Mouse (Mus musculus) heart, adult 2 months (tissue): ENCODE measurements at regions not wholly inside any gene's neighbourhood (a gene's known extent, or its start where the extent isn't known, plus 50 kb on each side); places are given as distances from the start of the nearest gene placed in this dataset.
A peak's percentile ranks its signal among the peaks of the same experiment; 100 is the strongest.

Experiments
- DNase-seq, 2 experiments: peaks; one replicate each; pipeline ENCODE4 v3.0.0; 2021
- H3K27ac ChIP-seq: fragments of 200-600 bp; 2 replicates; pipeline ENCODE4 v1.8.1; 2022
- H3K27me3 ChIP-seq: fragments of 200-500 bp; 2 replicates; pipeline ENCODE4 v1.6.1; 2012; ENCODE audit warnings: mild to moderate bottlenecking, low read length, inconsistent platforms, mixed read lengths; ENCODE audit not compliant: control insufficient read depth, insufficient read depth
- H3K36me3 ChIP-seq: fragments of 200-500 bp; 2 replicates; pipeline ENCODE4 v1.6.1; 2012; ENCODE audit warnings: low read length, inconsistent platforms; ENCODE audit not compliant: control insufficient read depth, insufficient read depth
- H3K4me1 ChIP-seq: fragments of 200-500 bp; 2 replicates; pipeline ENCODE4 v1.6.1; 2011; ENCODE audit warnings: low read length; ENCODE audit not compliant: control insufficient read depth, insufficient read depth
- H3K4me3 ChIP-seq: fragments of 200-600 bp; 2 replicates; pipeline ENCODE4 v1.8.1; 2022
- H3K79me2 ChIP-seq: fragments of 200-500 bp; replicated peaks from 2 replicates; pipeline ENCODE4 v1.6.1; 2012; ENCODE audit warnings: mild to moderate bottlenecking, inconsistent platforms, low read length, moderate library complexity, mixed read lengths; ENCODE audit not compliant: control insufficient read depth, insufficient read depth
- H3K9ac ChIP-seq: fragments of 200-500 bp; 2 replicates; pipeline ENCODE4 v1.6.1; 2012; ENCODE audit warnings: low read depth, mild to moderate bottlenecking, control low read depth, inconsistent platforms, low read length, mixed read lengths
- CTCF ChIP-seq: fragments of 200-600 bp; IDR thresholded peaks from 2 replicates; pipeline ENCODE4 v1.8.1; 2022; ENCODE audit warnings: antibody characterized with exemption, mild to moderate bottlenecking, moderate library complexity
- EP300 ChIP-seq: fragments of 200-500 bp; IDR thresholded peaks from 2 replicates; pipeline ENCODE4 v1.6.1; 2011; ENCODE audit warnings: low read depth, low read length, control low read depth; ENCODE audit not compliant: insufficient read depth
- POLR2A ChIP-seq: fragments of 200-500 bp; IDR thresholded peaks from 2 replicates; pipeline ENCODE4 v1.6.1; 2011; ENCODE audit warnings: mild to moderate bottlenecking, low read depth, low read length, control low read depth; ENCODE audit not compliant: insufficient read depth
- WGBS: fragments of 180-500 bp; shearing (Covaris S2); methylation state at CpG from one replicate; pipeline ENCODE4 v1.1.7; 2018; 5-methylcytosine and 5-hydroxymethylcytosine counted together
- intact Hi-C: fragments of 180-260 bp; cut with DNase I; formaldehyde crosslinking; loops from one replicate; pipeline ENCODE4 v1.15.1; 2025

- WGBS, result 65% methylated on average over 4 of the region's 4 CpGs
- intact Hi-C loops, result no loop called here
- TF ChIP-seq EP300, result no peak
- no peak for TF ChIP-seq CTCF
- no peak for TF ChIP-seq POLR2A
Observed at GRCm38 (mm10) chr2:28141975-28142374, 50.8 kb upstream of the Olfm1 start.

GRCm38 (mm10) chr2:28141556-28141955 is 51.2 kb upstream of the Olfm1 start:
- Histone ChIP-seq H3K9ac (no peak overlapping the region), H3K79me2 (no peaks in the 10 kb centered on the region), H3K4me3 (no peak overlapping the region), H3K4me1 (no peaks in the 10 kb centered on the region; the same call in none of the 2 replicates), H3K27me3 (no peaks in the 10 kb centered on the region), H3K27ac (no peak overlapping the region), H3K36me3 (no peaks in the 10 kb centered on the region)
- no peak for TF ChIP-seq EP300
- TF ChIP-seq CTCF, result no peak
- no peak for TF ChIP-seq POLR2A
- no peak for DNase-seq
- WGBS, result 68% methylated on average over 4 of the region's 4 CpGs
- intact Hi-C loops, result no loop called here

More at GRCm38 (mm10) chr2:28141975-28142374, 50.8 kb upstream of the Olfm1 start:
- no peaks in the 10 kb centered on the region; the same call in none of the 2 replicates for H3K4me1 ChIP-seq
- no peak overlapping the region for H3K9ac ChIP-seq
- no peak overlapping the region for H3K4me3 ChIP-seq
- no peak for DNase-seq
- no peaks in the 10 kb centered on the region for H3K79me2 ChIP-seq
- no peaks in the 10 kb centered on the region for H3K27me3 ChIP-seq
- no peak overlapping the region for H3K27ac ChIP-seq
- no peaks in the 10 kb centered on the region for H3K36me3 ChIP-seq

- H3K4me3 ChIP-seq, result no peak overlapping the region
- H3K27ac ChIP-seq, result no peak overlapping the region
- H3K4me1 ChIP-seq, result no peaks in the 10 kb centered on the region; the same call in none of the 2 replicates
- no peak overlapping the region for H3K9ac ChIP-seq
- intact Hi-C loops, result no loop called here
- H3K27me3 ChIP-seq, result no peaks in the 10 kb centered on the region
- no peak for TF ChIP-seq CTCF
- no peak for TF ChIP-seq POLR2A
- TF ChIP-seq EP300, result no peak
- DNase-seq, result peak in 1 of 2 experiments; percentile 8
- H3K79me2 ChIP-seq, result no peaks in the 10 kb centered on the region
- WGBS, result 10% methylated on average over 6 of the region's 6 CpGs
- H3K36me3 ChIP-seq, result no peaks in the 10 kb centered on the region
Observed at GRCm38 (mm10) chr2:28138583-28138982, 53.9 kb upstream of the Fcnb start.

- Histone ChIP-seq H3K9ac (no peak overlapping the region), H3K4me1 (no peaks in the 10 kb centered on the region; the same call in none of the 2 replicates), H3K36me3 (no peaks in the 10 kb centered on the region), H3K27me3 (no peaks in the 10 kb centered on the region), H3K79me2 (no peaks in the 10 kb centered on the region), H3K27ac (no peak overlapping the region), H3K4me3 (no peak overlapping the region)
- WGBS, result 88% methylated on average over 1 of the region's 1 CpGs
- intact Hi-C loops, result no loop called here
- TF ChIP-seq POLR2A (no peak), CTCF (no peak), EP300 (no peak)
- no peak for DNase-seq
Observed at GRCm38 (mm10) chr2:28134605-28135004, 49.9 kb upstream of the Fcnb start.
